Mouse (Mus musculus) myocyte (in vitro differentiated cells): ENCODE measurements around the gene Grin1. TPM values are rescaled to one million over a fixed set of nuclear protein-coding genes. Genes with fewer than 3 reads are reported as not detected.

ENCODE experiments used
- H3K27me3 ChIP-seq: one replicate; pipeline ENCODE4 v1.6.1; 2011; ENCODE audit not compliant: control insufficient read depth, insufficient read depth, insufficient read length
- H3K36me3 ChIP-seq: one replicate; pipeline ENCODE4 v1.6.1; 2011; ENCODE audit not compliant: control insufficient read depth, insufficient read depth
- H3K4me2 ChIP-seq: one replicate; pipeline ENCODE4 v1.6.1; 2011; ENCODE audit warnings: low read depth, control low read depth
- H3K4me3 ChIP-seq: one replicate; pipeline ENCODE4 v1.5.1; 2011; ENCODE audit warnings: mild to moderate bottlenecking, control low read depth, moderate library complexity
- H3K79me2 ChIP-seq: one replicate; pipeline ENCODE4 v1.6.1; 2011; ENCODE audit not compliant: control insufficient read depth, insufficient read depth
- H3ac ChIP-seq: one replicate; pipeline ENCODE4 v1.6.1; 2011; ENCODE audit not compliant: control insufficient read depth, insufficient read length
- CEBPB ChIP-seq: IDR thresholded peaks from 2 replicates; pipeline ENCODE4 v1.6.1; 2011; ENCODE audit warnings: mild to moderate bottlenecking, moderate library complexity; ENCODE audit not compliant: poor library complexity, insufficient read depth, severe bottlenecking
- E2F4 ChIP-seq: IDR thresholded peaks from one replicate; pipeline ENCODE4 v1.6.1; 2011; ENCODE audit warnings: mild to moderate bottlenecking, control low read depth, moderate library complexity; ENCODE audit not compliant: insufficient read depth
- MAX ChIP-seq: IDR thresholded peaks from one replicate; pipeline ENCODE4 v1.6.1; 2011; ENCODE audit warnings: low read depth, mild to moderate bottlenecking, control low read depth
- MYOD1 ChIP-seq, 3 experiments: IDR thresholded peaks; one replicate each; pipeline ENCODE4 v1.6.1; 2011; ENCODE audit warnings: control low read depth in 2 of 3, low read depth in 2 of 3, mild to moderate bottlenecking in 2 of 3, moderate library complexity in 1 of 3; ENCODE audit not compliant: insufficient read length in 2 of 3, control insufficient read depth in 1 of 3
- MYOG ChIP-seq, 3 experiments: IDR thresholded peaks; one replicate each; pipeline ENCODE4 v1.6.1; 2011; ENCODE audit warnings: control low read depth in 2 of 3, low read depth in 2 of 3, mild to moderate bottlenecking in 2 of 3; ENCODE audit not compliant: insufficient read length in 2 of 3, control insufficient read depth in 1 of 3, insufficient read depth in 1 of 3
- POLR2A ChIP-seq: IDR thresholded peaks from one replicate; pipeline ENCODE4 v1.6.1; 2011; ENCODE audit warnings: low read depth, mild to moderate bottlenecking, control low read depth, moderate library complexity; ENCODE audit not compliant: insufficient read length
- POLR2AphosphoS2 ChIP-seq: IDR thresholded peaks from one replicate; pipeline ENCODE4 v1.6.1; 2011; ENCODE audit warnings: low read depth, control low read depth; ENCODE audit not compliant: insufficient read length
- REST ChIP-seq: IDR thresholded peaks from one replicate; pipeline ENCODE4 v1.6.1; 2011; ENCODE audit warnings: mild to moderate bottlenecking, control low read depth, moderate library complexity; ENCODE audit not compliant: insufficient read depth, insufficient read length
- SRF ChIP-seq: IDR thresholded peaks from one replicate; pipeline ENCODE4 v1.6.1; 2011; ENCODE audit warnings: low read depth; ENCODE audit not compliant: control insufficient read depth, insufficient read length
- TCF12 ChIP-seq: IDR thresholded peaks from one replicate; pipeline ENCODE4 v1.6.1; 2011; ENCODE audit warnings: mild to moderate bottlenecking, control low read depth; ENCODE audit not compliant: poor library complexity, insufficient read depth, severe bottlenecking
- TCF3 ChIP-seq: IDR thresholded peaks from one replicate; pipeline ENCODE4 v1.6.1; 2011; ENCODE audit warnings: low read depth, control low read depth; ENCODE audit not compliant: insufficient read length
- USF1 ChIP-seq: IDR thresholded peaks from one replicate; pipeline ENCODE4 v1.6.1; 2011; ENCODE audit warnings: low read depth, mild to moderate bottlenecking, control low read depth, moderate library complexity
- polyA plus RNA-seq: library from polyadenylated mRNA; unstranded; fragments of >200 nt; fragmentation: generic; extraction: Trizol; gene quantifications from one replicate; pipeline ENCODE4 v1.2.1, GENCODE M21; 2012; ENCODE audit warnings: missing spikeins

Gene Grin1
- polyA plus RNA-seq, 1 experiment, result 0.12 TPM

DNA sequence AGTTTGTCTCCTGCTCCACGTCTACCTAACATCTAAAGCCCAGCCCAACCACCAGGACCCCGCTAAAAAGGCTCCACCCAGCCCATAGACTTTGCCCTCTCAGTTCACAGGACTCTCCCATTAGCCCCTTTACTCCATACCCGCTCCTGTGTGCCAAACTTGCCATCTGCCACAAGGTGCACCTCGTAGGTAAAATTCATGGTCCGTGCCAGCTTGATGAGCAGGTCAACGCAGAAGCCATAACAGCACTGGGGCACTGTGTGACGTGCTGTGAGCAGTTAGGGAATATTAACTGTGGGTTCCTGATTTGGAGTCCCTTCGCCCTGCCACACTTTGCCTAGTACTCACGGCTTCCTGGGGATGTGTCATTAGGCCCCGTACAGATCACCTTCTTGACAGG, 20.9 kb downstream of the Grin1 start:
- TF ChIP-seq USF1, result no peak
- no peak for TF ChIP-seq REST
- TF ChIP-seq E2F4, result no peak
- no peak for TF ChIP-seq TCF12
- no peak for TF ChIP-seq TCF3
- no peak for TF ChIP-seq POLR2AphosphoS2
- TF ChIP-seq SRF, result no peak
- TF ChIP-seq MYOD1 (IDR thresholded peaks at IDR 0.05; ENCODE audit: control insufficient read depth in 1 of 3, insufficient read length in 2 of 3, low read depth in 2 of 3), result no peak
- no peak for TF ChIP-seq POLR2A
- no peak for TF ChIP-seq MYOG (IDR thresholded peaks at IDR 0.05; ENCODE audit: control insufficient read depth in 1 of 3, insufficient read depth in 1 of 3, insufficient read length in 2 of 3, low read depth in 2 of 3)
- TF ChIP-seq CEBPB, result no peak
- no peak for TF ChIP-seq MAX

DNA sequence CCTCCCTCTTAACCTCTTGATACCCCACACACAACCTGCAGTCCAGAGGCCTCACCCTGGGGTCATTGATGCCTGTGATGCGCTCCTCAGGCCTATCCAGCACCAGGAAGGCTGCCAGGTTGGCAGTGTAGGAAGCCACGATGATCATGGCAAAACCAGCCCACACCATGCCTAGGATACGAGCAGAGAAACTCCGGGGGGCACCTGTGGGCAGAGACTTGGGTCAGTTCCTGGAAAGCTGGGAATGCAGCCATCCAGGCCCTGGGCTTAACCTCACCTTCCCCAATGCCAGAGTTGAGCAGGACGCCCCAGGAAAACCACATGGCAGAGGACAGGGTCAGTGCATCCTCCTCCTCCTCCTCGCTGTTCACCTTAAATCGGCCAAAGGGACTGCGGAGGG, 21.9 kb downstream of the Grin1 start:
- Histone ChIP-seq H3K36me3 (no peaks in the 10 kb centered on the region), H3ac (no peak overlapping the region), H3K4me2 (no peak overlapping the region), H3K79me2 (no peaks in the 10 kb centered on the region), H3K27me3 (peaks cover 60% of the 10 kb centered on the region), H3K4me3 (no peak overlapping the region)
- no peak for TF ChIP-seq CEBPB
- no peak for TF ChIP-seq MYOG (IDR thresholded peaks at IDR 0.05; ENCODE audit: control insufficient read depth in 1 of 3, insufficient read depth in 1 of 3, insufficient read length in 2 of 3, low read depth in 2 of 3)
- TF ChIP-seq USF1, result no peak
- no peak for TF ChIP-seq SRF
- no peak for TF ChIP-seq TCF3
- TF ChIP-seq REST, result no peak
- no peak for TF ChIP-seq POLR2A

More for the DNA sequence above, 20.9 kb downstream of the Grin1 start:
- no peaks in the 10 kb centered on the region for H3K36me3 ChIP-seq
- H3K27me3 ChIP-seq, result peaks cover 59% of the 10 kb centered on the region
- no peak overlapping the region for H3K4me2 ChIP-seq
- H3K79me2 ChIP-seq, result no peaks in the 10 kb centered on the region
- H3ac ChIP-seq, result no peak overlapping the region
- no peak overlapping the region for H3K4me3 ChIP-seq

DNA sequence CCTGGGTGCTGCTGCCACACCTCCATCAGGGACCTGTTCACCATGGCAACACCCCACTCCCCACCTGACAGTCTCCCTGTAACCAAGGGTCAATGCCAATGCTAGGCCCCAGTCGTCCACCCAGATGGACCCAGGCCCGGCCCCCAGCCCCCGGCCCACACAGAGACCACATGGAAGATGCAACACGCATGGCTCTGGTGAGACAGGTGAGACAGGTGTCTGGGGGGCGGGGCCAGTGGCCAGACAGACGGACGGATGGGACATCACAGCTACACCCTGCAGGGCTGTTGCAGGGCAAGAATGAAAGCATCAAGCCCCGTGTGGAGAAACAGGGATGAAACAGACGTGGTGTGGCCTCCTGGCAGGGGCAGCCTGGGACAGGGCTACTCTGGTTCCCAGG, 25.3 kb downstream of the Grin1 start:
- H3K27me3 ChIP-seq, result peaks cover 79% of the 10 kb centered on the region
- H3K36me3 ChIP-seq, result no peaks in the 10 kb centered on the region
- no peak overlapping the region for H3K4me3 ChIP-seq
- TF ChIP-seq REST (no peak), POLR2AphosphoS2 (no peak), E2F4 (no peak), USF1 (no peak), TCF3 (no peak), SRF (no peak), POLR2A (no peak), CEBPB (no peak), MYOG (IDR thresholded peaks at IDR 0.05; ENCODE audit: control insufficient read depth in 1 of 3, insufficient read depth in 1 of 3, insufficient read length in 2 of 3, low read depth in 2 of 3) (no peak), MYOD1 (IDR thresholded peaks at IDR 0.05; ENCODE audit: control insufficient read depth in 1 of 3, insufficient read length in 2 of 3, low read depth in 2 of 3) (no peak), MAX (no peak), TCF12 (no peak)
- no peaks in the 10 kb centered on the region for H3K79me2 ChIP-seq
- no peak overlapping the region for H3ac ChIP-seq
- no peak overlapping the region for H3K4me2 ChIP-seq

DNA sequence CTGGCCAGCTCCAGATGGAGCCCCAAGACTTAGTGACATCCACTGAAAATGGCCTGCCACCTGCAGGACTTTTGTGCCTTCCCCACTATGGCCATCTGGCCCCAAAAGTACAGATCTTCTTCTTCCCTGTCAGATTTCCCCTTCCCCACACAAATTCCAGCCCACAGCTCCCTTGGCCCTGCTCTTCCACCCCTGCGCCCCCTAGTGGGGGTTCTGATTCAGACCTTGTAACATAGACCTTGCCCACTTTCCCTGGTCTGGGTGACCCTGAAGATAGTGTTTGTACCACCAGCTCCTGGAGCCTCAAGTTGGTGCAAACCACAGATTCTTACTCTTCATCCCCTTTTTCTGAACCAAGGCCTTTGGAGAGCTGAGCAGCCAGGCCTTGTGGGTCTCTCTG, 26.1 kb downstream of the Grin1 start:
- Histone ChIP-seq H3K79me2 (no peaks in the 10 kb centered on the region), H3ac (no peak overlapping the region), H3K4me2 (peak overlapping the region; percentile 93), H3K36me3 (no peaks in the 10 kb centered on the region), H3K27me3 (peaks cover 71% of the 10 kb centered on the region), H3K4me3 (peak overlapping the region; percentile 4)
- no peak for TF ChIP-seq POLR2A
- no peak for TF ChIP-seq USF1

DNA sequence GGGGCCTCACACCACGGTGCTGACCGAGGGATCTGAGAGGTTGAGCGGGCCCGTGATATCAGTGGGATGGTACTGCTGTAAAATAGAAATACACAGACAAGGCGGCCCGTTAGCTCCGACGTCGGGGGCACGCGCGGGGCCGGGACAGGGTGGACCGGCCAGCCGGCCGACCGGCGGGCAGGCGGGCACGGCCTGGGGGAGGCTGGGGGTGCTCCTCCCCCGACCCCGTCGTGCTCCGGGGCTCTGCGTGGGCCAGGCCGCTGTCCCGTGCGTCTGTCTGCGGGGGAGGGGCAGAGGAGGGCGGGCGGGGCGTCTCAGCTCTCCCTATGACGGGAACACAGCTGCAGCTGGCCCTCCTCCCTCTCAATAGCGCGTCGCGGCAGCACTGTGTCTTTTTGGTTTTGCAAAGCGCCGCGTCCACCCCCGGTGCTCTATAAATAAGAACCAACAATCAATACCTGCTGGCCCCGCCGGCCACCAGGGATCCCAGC, 26.9 kb downstream of the Grin1 start:
- TF ChIP-seq TCF12 (no peak), CEBPB (no peak), MYOG (IDR thresholded peaks at IDR 0.05; ENCODE audit: control insufficient read depth in 1 of 3, insufficient read depth in 1 of 3, insufficient read length in 2 of 3, low read depth in 2 of 3) (peak in 2 of 3 experiments; percentile 3 to 77), MYOD1 (IDR thresholded peaks at IDR 0.05; ENCODE audit: control insufficient read depth in 1 of 3, insufficient read length in 2 of 3, low read depth in 2 of 3) (peak in 2 of 3 experiments; percentile 31 to 78), E2F4 (no peak), TCF3 (peak; percentile 34), MAX (no peak), SRF (no peak), POLR2A (peak; percentile 50), REST (no peak), POLR2AphosphoS2 (no peak), USF1 (no peak)
- Histone ChIP-seq H3K4me3 (peak overlapping the region; percentile 4), H3ac (no peak overlapping the region), H3K36me3 (no peaks in the 10 kb centered on the region), H3K27me3 (peaks cover 63% of the 10 kb centered on the region), H3K79me2 (no peaks in the 10 kb centered on the region), H3K4me2 (peak overlapping the region; percentile 93)
